Mouse (Mus musculus) liver, adult 2 months (tissue): ENCODE results near the gene Aplp1.

ENCODE experiments used
- CTCF ChIP-seq: fragments of 200-500 bp; IDR thresholded peaks from 2 replicates; pipeline ENCODE4 v1.5.1; 2011; ENCODE audit warnings: low read depth, low read length, control low read depth
- POLR2A ChIP-seq: fragments of 200-500 bp; IDR thresholded peaks from 2 replicates; pipeline ENCODE4 v1.6.1; 2011; ENCODE audit warnings: low read length, control low read depth; ENCODE audit not compliant: insufficient read depth; ENCODE audit errors: extremely low read depth

- TF ChIP-seq CTCF (no peak), POLR2A (no peak)
These were observed 4.9 kb upstream of the Aplp1 start for GRCm38 (mm10) chr7:30450241-30450640.
